Mouse (Mus musculus) olfactory bulb, adult 2 months (tissue): ENCODE data around the gene Olfr62.

Experiments used
- CTCF ChIP-seq: fragments of 200-500 bp; IDR thresholded peaks from 2 replicates; pipeline ENCODE4 v1.5.1; 2012; ENCODE audit warnings: low read depth, mild to moderate bottlenecking, low read length, moderate library complexity; ENCODE audit not compliant: insufficient read depth
- POLR2A ChIP-seq: fragments of 200-500 bp; IDR thresholded peaks from 2 replicates; pipeline ENCODE4 v1.6.1; 2012; ENCODE audit warnings: mild to moderate bottlenecking, low read depth, low read length, moderate library complexity; ENCODE audit not compliant: insufficient read depth

DNA sequence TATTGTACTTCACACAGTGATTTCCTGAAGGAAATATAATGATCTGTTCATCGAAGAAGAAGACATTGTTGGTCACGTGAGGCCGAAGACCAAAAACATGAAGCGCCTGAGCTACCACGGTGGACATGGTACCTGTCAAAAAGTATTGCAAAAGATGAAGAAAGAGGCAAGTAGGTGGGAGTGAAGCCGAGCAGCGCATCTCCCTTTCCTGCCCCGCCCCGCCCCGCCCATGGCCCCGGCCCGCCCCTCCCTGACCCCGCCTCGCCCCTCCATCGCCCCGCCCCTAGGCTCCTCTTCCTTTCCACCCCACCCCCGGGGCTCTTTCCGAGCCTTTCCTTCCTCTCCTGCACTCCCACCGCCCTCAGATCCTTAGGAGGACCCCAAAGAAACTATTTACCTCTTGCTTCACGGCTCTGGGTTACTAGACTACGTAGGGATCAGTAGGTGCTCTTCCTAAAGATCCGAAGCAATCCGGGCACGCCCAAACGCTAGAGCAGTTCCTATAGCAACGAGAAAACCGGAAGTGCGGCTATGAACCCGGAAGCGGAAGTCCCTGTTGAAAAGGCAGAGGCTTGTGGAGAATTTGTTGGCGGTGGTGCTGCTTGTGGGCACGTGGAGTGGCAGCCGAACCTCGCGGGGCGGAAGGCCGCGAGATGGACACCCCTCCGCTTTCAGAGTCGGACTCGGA is 38.3 kb upstream of the Olfr62 start, which contains the start of the genes Cfap57 and Ebna1bp2:
- TF ChIP-seq POLR2A: peak; percentile 31; the same call in 1 of the 2 replicates
- no peak for TF ChIP-seq CTCF
